Mouse (Mus musculus) cerebellum, postnatal 36 days (tissue): ENCODE results near the gene Fbxo47.
"Not testable (repeated sequence)": the region's sequence is repeated elsewhere in the genome, so short reads cannot be mapped to it uniquely, and the experiment has no call there.

Source experiments
- DNase-seq, 2 experiments: peaks; one replicate each; pipeline ENCODE4 v3.0.0; 2021 to 2022; ENCODE audit warnings: mixed read lengths in 2 of 2

Gene Fbxo47

DNA sequence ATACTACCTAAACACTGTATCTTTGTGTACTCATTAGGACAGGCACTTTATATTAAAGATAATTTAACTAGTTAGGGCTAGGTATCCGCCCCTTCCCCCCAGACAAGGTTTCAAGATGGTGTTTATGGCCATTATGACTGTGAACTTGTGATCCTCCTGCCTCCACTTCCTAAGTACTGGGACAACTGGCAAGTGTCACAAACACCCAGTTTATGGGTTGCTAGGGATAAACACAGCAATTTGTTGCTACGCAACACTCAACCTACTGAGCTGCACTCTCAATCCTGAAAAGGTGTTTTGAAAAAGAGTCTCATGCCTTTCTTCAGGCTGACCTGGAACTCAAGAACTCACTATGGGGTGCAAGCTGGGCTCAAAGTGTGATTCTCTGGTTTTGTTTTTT is 6.6 kb downstream of the Fbxo47 start:
- DNase-seq = no peak

DNA sequence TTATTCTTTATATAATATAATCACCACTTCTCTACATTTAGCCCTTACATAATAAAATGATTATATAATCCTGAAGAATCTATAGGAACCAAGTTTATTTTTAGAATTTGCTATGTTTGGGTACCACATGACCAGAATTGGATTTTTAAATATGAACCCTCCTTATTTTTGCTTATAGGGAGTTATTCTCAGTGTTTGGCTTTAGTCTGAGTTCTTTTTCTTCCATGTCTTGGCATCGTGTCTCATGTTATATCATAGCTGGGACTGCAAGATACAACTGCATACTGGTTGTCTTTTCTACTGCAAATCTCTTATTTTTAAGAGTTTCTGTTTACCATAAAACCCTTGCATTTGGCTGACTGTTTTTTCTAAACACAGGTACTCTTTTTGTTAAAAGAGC is 9.6 kb downstream of the Fbxo47 start:
- no peak for DNase-seq

DNA sequence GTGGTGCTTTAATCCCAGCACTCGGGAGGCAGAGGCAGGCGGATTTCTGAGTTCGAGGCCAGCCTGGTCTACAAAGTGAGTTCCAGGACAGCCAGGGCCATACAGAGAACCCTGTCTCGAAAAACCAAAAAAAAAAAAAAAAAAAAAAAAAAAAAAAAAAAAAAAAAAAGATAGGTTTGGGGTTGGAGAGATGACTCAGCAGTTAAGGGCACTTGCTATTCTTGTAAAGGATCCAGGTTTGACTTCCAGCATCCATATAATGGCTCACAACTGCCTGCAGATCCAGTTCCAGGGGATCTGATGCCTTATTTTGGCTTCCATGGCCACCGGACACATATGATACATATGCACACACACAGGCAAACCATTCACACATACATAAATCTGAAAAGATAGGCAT is 11.6 kb downstream of the Fbxo47 start:
- not testable (repeated sequence) for DNase-seq

DNA sequence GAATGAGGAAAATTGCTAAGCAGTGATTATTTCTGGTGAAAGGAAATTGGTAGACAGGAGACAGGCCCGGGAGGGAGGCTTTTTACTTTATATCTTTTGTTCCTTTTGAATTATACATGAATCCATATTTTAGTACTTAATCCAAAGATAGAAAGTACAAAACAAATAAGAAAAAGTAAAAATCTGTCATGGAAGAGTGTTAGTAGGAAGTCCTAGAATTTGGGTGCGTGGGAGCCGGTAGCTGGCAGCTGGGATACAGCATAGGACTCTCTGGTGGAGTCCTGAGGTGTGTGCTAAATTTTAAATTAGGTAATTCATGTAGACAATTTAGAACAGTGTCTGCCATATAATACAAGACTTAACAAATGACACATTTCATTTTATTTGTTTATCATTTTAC is 16.4 kb downstream of the Fbxo47 start:
- no peak for DNase-seq

DNA sequence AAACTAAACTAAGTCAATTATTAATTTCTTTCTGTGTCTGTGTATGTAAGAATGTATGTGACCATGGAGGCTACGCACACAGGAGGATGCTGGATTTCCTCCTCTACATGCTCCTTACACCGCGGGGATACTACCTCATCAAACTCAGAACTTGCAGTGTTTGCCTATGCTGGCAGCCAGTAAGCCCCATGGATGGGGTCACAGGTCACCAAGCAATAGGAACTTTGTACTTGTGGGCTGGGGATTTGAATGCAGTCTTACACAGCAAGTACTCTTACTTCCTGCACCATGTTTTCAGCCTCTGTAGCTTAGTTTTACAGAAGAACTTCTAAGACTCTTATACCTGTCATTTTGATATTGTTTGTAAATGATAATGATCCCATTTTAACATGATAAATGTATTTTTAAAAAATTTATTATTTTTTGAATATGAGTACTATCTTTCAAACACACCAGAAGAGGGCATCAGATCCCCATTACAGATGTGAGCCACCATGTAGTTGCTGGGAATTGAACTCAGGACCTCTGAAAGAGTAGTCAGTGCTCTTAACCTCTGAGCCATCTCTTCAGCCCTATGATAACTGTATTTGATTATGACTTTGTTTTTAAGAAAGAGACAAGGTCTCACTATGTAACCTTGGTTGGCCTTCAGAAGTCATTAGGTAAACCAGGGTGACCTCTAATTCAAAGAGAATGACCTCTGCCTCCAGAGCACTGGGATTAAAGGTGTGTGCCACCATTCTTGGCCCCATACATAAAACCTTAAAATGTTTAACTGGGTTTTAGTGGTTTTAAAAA is 17.7 kb downstream of the Fbxo47 start:
- no peak for DNase-seq

DNA sequence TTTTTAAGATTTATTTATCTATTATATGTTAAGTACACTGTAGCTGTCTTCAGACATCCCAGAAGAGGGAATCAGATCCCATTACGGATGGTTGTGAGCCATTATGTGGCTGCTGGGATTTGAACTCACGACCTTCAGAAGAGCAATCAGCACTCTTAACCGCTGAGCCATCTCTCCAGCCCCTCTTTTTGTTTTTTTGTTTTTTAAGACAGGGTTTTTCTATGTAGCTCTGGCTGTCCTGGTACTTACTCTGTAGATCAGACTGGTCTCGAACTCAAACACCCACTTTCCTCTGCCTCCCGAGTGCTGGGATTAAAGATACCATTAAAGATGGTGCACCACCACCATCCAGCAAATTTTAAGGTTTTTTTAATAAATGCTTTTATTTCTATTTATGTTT is 18.5 kb downstream of the Fbxo47 start:
- no peak for DNase-seq

DNA sequence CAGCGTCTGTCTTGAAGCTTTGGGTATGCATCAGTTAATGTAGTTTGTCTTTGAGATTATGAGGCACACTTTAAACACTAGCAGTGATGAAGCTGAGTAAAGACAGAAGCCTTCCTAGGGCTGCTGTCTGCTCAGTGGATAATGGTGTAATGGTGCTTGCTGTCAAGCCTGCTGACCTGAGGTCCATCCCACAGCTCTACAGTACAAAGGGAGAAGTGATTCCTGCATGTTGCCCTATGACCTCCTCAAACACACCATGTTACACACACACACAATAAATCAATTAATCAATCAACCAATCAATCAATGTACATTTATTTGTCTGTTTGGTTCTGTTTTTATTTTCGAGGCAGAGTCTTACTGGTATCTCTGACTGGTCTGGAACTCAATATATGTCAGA is 21.8 kb downstream of the Fbxo47 start:
- no peak for DNase-seq

DNA sequence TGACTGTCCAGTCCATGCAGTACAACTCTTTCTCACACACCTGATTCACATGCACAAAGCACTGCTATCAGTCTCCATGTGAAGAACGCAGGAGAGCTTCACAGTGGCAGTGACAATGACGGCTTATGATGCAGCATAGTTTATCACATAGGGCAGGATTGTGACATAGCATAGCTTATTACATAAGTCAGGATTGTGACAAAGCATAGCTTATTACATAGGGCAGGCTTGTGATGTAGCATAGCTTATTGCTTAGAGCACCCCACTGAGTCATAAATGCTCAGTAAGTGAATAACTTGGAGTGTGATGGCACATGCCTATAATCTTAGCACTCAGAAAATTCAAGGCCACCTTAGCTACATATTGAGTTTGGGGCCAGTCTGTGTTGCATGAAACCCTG is 28.5 kb downstream of the Fbxo47 start:
- DNase-seq = no peak

DNA sequence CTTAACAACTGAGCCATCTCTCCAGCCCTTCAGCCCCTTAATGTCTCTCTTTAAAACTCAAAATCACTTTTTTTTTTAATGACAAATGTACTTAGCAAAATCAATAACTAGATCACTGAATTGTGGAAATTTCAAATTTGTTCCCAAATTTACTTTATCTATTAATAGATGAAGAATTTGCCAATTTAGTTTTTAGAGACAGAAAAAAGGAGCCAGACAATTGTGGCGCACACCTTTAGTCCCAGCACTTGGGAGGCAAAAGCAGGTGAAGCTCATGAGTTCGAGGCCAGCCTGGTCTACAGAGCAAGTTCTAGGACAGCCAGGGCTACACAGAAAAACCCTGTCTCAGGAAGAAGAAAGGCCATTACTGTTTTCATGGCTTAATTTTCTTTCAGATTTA is 32.4 kb downstream of the Fbxo47 start:
- no peak for DNase-seq

DNA sequence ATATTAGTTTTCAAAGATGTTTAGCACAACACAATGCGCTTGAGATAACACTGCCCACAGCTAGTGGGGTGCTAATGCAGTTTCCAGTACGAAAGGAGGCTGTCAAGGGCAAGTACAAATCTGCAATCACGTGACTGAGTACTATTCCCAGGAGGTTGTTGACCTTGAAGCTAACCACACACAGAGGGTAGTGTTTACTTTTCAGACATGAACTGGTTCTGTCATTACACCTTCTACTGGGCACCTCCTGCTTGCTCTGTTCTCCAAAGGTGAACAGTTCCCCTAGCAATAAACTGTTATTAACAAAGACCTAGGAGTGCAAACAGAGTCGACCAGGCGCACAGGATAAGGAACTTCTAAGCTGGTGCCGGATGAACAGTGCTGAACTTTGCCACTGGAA is 33.6 kb downstream of the Fbxo47 start:
- no peak for DNase-seq

DNA sequence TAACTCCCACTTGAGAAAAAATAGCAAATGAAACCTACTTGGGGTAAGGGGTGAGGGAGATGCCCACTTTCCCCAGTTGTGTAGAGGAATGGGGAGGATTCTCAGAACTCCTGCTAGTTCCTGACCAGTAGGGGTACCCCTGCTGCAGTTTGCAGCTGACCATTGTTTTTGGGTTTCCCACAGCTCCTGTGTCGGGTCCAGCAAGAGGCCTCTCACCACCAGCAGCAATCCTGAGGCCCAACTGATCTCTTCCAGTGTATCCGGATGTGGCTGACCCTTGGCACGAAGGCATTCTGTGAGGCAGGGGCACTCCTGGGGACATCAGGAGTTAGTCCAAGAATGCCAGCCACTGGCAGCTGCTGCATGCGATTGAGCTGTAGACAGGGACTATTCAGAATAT is 42.0 kb downstream of the Fbxo47 start:
- DNase-seq = peak in 1 of 2 experiments; percentile 30

DNA sequence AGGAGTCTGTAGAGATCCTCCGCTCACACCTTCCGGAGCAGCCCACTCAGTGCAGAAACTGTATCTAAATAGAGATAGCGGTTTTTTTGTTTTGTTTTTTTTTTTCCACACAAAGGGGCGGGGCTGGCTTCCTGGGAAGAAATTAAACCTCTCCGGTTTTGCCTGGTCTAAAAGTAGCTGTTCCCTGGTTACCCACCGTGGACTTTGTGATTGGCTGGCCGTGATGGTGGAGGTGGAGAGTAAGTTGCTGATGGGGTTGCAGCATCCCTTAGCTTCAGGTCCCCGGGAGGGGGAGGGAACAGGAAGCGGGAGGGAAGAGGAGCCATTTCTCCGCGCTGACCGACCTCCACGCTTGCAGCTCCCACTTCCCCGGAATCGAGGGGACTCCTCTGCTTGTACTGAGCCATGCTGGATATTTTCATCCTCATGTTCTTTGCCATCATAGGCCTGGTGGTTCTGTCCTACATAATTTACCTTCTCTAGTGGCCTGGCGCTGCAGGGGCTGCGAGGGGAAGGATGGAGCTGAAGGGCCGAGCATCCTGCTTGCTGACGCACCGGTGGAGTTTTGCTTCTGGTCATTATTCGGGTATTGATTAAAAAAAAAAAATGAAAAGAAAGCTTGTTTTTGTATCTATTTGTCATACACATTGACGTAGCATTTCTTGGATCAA is 42.8 kb downstream of the Fbxo47 start:
- peak; percentile 90 for DNase-seq

DNA sequence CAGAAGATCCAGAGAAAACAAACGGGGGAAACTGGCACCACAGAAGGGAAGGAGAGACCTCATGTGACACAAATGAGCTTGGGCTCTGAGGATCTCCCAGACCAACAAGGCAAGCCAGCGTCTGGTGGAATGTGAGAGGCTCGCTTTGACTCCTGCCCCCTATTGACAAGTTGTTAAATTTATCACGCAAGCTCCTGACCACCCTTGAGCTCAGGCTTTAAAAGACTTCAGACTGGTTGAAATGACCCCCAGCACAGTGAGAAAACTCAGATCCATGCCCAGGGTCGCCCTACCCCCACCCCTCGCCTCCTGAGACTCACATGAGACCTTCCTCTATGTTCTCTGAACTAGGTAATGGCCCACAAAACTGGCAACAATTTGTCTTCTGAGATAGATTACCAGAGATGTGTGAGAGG is 43.4 kb downstream of the Fbxo47 start, which contains the start of gene B230217C12Rik:
TSS of gene B230217C12Rik (plus strand) at position 242 of the 416 bp plus-strand sequence.
- DNase-seq = peak; percentile 41 to 59

DNA sequence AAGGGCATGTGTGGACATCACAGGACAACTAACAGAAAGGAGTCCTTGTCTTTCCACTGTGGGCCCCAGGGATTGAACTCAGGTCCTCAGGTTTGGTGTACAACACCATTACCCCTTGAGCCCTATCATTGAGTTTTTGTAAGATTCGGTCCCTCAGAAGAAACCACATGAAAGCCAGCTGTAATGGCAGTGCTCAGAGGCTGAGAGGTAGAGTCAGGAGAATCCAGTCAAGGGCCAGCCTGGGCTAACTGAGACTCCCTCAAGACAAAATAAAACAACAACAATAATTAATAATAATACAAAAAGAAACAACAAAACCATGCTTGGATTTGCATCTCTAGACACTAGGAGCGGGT is 43.8 kb downstream of the Fbxo47 start:
- DNase-seq = no peak

DNA sequence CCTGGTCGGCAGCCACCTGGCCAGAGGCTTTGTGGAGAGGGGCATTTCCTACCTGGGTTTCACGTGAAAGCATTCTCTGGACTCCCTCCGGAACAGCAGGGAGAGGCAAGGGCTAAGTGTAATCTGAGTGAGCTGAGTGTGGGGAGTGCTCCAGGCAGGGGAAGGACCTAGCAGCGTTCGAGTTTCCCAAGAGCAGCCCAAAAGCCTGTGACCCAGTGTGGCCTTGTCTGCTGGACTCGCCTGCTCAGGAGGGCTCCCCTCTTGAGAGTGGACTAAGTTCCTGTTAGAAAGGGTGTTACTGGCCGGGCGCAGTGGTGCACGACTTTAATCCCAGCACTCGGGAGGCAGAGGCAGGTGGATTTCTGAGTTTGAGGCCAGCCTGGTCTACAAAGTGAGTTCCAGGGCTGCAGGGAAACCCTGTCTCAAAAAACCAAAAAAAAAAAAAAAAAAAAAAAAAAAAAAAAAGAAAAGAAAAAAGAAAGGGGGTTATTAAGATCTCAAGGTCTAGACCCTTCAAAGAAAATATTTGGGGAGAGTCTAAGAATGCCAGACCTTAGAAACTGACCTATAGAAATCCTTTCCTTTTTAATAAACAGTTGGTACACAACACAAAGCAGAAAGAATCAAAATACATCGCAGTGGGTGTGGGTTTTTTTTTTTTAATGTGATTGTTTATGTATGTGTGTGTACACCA is 44.4 kb downstream of the Fbxo47 start:
- no peak for DNase-seq

DNA sequence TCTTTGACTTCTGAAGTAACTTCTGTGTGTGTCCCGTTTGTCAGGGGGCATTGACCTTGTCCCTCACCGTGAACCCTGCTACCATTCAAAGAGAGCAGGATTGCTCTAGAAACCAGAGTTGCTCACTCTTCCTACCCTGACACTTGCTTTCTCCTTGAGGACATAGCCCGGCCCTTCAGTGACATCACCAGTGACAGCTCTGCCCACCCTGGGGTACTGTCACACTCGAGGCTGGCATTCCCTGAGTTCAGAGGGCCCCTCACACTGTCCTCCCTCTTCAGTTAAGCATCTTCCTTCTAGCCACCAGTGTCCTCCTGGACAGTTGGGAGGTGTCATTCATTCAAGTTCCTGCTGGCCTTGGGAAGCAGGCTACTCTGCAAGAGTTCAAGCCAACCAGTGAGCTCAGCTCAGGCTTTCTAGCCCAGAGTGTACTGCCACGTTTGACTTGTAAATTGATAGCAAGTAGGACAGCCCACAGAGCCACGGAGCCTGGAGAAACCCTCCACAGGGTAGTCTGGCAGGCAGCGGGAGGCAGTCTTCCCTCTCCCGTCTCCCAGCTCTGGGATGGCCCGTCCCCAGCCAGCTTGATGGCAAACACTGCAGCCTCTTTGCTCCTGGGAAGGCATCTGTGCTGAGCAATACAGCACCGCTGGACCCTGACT is 45.0 kb downstream of the Fbxo47 start:
- no peak for DNase-seq

DNA sequence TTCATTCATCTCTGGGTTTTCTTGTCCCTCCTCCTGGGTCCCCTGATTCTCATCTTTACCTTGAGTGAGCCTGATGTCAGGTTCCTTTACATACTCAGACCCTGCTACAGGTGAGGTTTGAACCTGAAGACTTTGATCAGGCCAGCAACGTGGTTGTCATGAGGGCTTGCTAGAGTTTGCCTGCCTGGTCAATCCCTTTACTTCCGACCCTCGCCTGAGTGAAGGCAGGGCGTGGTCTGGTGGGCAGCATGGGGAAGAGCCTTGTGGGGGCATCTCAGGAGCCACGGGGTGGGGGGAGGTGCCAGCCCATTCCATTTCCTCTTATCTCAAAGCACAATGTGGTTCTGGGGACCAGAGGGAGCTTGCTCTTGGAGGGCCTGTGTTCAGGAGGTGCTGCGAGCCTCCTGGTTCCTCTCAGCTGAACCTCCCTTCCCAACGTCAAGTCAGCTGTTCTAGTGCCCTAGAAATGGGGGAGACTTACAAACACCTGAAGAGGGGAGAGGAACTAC is 46.3 kb downstream of the Fbxo47 start:
- DNase-seq = no peak

DNA sequence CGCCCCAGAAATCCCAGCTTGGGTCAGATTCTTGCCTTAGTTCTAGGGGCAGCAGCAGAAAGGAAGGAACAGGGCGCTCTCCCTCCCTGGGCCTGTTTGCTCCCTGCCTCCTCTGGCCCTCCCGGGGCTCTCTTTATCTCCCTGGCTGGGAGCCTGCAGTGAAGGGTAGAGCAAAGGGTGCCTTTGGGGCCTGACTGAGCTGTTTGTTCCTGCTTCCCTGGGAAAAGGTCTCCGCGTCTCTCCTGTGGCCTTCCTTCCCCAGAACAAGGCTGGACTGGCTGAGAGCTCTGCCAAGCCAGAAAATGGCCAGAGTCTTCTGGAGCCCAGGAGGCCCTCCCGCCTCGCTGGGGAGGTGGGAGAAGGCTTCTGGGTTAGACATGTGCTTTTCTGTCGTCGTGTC is 46.9 kb downstream of the Fbxo47 start:
- not testable (repeated sequence) for DNase-seq

DNA sequence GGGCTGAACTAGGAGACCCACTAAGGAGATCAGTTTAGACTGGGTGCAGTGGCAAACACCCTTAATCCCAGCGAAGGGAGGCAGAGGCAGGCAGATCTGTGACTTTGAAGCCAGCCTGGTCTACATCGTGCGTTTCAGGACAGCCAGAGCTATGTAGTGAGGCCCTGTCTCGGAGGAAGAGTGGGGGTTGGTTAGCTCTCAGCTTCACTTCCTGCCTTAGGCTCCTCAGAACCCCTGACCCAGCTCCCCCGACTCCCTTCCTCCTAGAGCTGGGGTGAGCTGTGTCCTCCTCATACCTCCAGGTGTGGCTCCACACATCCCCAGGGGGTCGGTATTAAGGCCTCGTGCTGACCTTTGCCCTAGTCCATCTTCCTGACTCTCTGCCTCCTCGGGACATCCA is 47.4 kb downstream of the Fbxo47 start:
- DNase-seq = no peak

DNA sequence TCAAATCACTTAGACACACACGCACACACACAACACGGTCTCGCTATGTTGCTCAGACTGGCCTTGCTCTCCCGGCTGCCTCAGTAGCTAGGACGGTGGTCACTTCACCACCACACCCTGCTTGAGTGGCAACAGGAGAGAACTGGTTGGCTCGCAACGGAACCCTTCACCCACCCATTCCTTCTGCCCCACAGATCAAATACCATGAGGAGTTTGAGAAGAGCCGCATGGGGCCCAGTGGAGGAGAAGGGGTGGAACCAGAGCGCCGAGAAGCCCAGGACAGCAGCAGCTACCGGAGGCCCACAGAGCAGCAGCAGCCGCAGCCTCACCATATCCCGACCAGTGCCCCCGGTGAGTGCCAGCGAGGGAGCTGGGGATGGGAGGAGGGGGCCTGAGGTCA is 50.6 kb downstream of the Fbxo47 start:
- DNase-seq = no peak

DNA sequence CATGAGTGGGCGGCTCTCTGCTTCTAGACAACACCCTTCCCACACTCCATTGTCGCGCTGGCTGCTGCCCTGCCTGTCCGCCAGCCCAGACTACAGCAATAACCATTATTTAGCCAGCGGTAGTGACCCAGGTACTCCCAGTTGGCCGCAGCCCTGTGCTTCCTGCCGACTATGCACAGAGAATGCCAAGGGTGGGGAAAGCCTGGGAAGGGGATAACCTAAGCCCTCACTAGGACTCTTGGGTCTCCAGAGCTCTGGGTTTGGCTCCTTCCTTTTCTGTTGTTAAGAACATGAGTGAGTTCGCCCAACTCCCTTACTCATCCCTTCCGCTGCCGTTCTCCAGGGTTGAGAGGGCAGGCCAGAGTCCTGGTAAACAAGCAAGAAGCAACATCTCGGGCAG is 52.0 kb downstream of the Fbxo47 start:
- no peak for DNase-seq

DNA sequence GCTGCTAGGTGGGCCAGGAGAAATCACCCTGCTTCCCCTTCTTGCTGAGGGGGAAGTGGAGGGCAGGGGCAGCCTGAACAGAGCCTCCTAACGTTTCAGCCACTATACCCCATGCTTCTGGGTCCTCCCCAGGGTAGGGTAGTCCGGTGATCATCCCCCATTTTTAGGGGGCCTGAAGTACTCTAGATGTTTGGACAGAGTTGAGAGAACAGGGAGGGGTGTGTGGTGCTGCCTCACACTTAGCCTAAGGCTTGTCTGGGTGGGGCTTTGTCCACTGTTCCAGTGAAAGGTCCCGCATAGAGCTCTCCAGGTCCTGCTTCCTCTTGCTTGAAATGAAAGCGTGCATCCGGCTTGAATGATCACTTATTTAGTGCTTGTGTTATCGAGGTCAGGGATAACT is 53.5 kb downstream of the Fbxo47 start:
- no peak for DNase-seq

DNA sequence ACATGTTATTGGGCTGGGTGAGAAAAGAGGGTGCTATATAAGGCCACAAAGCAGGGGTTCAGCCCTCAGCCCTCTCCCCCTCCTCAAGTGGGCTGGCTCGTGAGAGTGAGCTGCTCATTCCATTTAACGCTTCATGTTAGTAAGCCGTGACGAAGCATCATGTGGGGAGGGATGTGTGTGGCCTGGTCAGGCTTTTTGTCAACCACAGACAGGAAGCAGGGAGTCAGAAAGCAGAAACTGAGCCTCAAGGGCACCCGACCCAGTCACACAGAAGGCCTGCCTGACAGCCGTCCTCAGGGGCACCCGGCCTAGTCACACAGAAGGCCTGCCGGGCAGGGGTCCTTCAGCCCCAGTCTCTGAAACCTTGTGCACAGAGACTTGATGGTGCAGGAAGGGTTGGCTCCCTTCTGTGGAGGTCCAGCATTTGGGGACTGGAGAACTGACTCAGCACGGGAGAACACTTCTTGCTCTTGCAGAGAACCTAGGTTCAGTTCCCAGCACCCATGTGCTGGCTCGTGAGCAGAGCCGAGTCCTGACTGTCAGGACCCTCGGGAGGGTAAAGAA is 54.0 kb downstream of the Fbxo47 start:
- DNase-seq = no peak
